Mouse (Mus musculus) kidney, postnatal 4 days (tissue): ENCODE data around the gene Lgr4.

Source experiments
- DNase-seq, 2 experiments: peaks; one replicate each; pipeline ENCODE4 v3.0.0; 2021; ENCODE audit warnings: mixed read lengths in 2 of 2

Gene Lgr4

DNA sequence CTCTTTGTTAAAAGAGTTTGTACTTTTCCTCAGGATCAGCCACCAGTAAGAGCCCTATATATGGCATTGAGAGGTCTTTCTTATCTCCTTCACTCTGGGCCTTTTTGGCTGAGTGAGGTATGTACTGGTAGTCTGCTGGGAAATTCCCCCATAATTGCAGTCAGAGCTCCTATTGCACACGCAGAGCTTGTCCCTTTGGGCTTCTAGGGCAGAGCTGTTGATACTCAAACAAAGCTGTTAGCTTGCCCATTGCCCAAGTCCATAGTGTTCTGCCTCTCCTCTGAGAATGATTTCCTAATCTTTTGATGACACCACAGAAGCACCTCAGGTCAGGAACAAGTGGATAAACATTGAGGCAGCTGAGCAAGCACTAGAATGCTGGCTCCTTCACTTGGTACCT lies 67.5 kb downstream of the Lgr4 start:
- no peak for DNase-seq

DNA sequence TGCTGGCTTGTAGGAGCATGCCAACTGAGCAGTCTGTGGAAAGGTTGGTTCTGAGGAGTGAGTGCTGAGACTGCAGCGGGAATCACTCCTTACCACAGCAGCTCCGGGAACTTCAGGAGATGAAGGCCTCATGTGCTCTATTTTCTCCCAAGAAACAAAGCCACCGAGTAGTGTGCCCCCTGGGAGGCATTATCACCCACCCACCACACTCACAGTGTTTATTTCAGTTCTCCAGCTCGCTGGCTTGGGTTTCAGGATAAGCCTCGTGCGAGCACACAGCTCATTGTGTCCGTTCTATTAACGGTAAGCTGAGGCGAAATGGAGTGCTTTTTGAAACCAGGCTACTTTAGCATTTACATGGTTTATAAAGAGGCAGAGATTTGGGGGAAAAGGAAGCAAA lies 68.1 kb downstream of the Lgr4 start:
- DNase-seq = no peak

DNA sequence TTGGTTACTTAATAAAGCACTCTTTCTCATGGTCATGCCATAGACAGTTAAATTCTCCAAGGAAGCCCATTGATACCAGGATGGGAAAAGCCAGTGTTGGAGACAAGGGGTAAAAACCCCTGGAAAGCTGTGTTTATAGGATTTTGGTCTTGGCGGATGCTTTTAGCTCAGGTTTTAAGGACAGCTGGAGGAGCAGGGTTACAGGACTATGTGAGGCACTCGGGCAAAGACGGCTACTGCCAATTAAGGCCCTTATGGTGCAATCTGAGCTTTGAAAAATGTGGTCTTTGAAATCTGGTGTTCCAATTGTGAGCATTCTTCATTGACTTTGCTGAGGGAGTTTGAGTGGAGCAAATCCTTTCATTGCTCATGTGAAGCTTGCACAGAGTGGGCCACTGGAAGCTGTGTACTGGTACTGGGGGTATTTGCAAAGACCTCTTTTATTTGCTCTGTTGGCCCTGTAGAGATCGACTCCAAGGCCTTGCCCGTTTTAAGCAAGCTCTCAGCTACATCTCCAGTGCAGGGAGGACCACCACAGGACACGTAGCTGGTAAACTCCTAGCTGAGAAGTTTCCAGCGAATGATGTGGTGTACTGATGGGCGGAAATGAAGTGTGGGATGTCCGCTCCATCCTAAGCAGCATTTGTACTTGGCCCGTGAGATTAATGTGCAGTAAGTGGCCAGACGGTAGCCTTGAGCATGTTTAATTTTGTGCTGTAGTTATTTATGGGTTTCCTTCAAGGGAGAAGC lies 68.8 kb downstream of the Lgr4 start:
- DNase-seq = no peak

DNA sequence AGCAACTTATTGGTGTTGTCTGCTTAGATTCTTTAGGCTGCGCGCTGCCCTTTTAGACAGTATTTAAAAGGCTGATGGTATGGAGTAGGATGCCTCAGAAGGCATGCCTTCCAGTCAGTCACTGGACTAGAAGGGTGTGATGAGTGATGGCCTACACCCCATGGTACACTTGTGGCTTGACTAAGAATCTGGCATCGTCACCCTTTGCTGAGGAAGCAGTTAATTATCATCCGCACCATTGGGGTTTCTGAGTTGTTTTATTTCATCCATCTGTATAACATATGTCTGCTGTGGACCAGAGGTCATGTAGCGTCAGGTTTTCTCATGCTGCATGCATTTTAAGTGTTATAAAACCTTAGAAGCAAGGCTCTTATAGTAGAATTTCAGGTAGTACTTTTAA lies 70.5 kb downstream of the Lgr4 start:
- no peak for DNase-seq

DNA sequence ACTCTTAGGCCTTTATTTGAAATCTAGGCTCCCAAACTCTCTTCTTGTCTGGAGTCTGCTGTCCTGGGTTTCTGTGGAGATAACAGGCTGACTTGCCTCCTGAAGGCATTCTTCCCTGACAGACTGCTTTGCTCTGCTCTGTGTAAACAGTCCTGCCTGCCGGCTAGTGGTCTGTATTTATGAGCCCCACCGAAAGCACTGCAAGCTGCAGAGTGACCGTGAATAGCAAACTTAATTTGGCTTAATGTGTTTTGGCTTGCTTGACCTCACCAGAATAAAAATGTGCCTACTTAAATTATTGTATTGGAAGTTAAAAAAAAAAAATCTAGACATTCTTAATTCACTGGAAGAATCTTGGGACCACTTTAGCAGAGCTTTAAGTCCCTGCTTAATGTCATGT lies 71.7 kb downstream of the Lgr4 start:
- peak; percentile 34 to 55 for DNase-seq

DNA sequence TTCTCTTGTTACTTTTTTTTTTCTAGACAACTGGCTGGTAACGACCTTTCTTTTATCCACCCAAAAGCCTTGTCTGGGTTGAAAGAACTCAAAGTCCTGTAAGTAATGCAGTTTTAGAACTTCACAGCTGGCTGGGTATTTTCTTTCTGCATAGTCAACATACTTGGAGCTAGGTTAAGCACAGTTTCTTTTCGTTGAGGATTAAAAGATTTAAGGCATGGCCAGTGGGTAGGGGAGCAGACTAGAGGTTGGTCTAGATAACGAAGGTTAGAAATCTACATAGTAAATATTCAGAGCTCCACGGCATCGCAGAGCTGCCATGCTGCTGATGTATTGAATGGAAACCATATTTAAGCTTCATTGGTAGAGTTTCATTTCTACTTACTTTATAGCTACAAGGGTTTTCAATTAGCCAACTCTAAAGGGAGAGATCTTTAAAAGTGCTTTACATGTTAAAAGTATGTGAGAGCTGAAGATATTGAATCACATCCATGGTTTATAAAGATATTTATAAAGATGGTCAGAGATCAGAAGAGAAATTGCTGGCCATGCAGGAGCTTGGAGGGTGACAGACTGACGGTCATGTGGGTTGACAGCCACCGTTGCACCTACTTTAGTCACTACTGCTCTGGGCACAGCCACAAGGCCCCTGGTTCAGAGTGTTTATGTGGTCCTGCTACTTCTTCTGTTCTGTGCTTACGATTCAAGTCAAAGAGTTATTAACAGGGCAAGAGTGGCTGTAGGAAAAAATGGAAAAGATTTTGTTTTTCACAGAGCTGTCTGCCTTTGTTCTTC lies 72.4 kb downstream of the Lgr4 start:
- DNase-seq = no peak

DNA sequence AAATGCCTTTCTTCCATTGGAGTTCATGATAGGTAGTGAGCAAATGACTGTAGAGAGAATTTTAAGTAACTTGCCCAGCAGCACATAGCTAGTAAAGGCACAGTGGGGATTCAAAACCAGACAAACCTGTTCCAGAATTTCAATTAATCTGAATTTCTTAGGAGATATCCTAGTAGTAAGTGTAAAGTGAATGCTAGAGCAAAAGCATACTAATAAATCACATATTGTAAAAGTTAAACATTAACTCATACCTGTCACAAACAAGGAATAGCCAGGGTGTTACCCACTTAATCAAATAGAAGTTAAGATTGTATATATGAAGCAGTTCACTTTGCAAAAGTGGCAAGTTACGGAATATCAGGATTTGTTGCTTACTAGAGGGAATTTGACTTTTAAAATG lies 74.3 kb downstream of the Lgr4 start:
- DNase-seq = no peak

DNA sequence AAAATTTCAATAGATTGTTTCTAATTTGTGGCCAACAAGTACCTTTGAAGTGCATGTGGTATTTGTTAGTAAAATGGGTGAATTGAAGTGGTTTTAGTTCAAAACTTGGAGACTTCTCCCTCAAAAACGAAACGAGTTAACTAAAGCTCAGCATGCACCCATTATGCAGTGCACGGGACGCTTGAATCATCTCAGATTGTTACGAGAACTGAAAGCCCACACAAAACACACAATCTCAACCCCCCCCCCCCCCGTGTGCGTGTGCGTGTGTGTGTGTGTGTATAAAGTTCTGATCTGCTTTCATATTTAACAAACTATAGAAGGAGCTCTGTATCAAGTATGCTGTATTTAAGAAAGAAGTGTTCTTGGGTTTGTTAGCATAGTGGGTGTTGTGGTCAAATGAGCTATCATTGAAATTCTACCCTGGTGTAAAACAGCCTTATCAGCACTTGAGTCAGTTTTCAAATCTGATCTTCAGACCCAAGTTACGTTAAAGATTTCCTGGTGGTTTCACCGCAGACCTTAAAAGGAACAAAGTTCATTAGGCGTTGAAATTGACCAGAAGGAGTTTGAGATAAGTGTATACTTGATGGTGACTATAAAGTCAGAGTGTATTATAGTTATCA lies 75.1 kb downstream of the Lgr4 start:
- DNase-seq = no peak

DNA sequence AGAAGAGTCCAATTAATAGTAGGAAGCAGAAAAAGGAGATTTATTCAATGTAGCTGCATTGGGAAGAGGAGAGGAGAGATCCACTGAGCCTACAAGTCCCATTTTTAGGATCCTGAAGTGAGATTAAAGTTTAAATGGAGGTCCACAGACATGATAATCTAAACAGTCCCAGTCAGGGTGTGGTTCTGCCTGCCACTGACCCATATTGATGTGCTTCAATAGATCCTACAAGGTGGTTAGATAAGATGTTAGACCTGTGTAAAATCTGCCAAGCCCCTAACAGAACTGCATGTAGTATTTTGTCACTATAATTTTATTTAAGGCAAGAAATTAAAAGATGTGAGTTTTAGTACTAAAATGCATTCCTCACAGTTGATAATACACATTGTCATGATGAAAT lies 76.0 kb downstream of the Lgr4 start:
- no peak for DNase-seq

DNA sequence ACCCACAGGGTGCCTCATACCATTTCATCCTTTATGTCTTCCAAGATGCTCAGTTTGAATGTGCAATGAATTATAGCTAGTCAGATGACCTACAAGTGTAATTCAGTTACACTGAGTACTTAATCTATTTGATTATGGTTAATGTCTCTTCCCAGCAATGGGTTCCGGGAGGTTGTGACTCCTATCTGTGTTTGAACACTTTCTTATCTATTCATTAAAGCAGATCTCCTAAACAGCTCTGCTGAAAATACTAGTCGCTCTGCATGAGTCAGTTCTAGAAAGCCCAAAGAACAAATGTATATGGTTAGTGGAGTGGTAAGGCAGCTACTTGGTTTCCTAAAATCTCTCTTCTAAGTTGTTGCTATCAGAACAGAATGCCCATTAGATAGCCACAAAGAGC lies 77.6 kb downstream of the Lgr4 start:
- no peak for DNase-seq

DNA sequence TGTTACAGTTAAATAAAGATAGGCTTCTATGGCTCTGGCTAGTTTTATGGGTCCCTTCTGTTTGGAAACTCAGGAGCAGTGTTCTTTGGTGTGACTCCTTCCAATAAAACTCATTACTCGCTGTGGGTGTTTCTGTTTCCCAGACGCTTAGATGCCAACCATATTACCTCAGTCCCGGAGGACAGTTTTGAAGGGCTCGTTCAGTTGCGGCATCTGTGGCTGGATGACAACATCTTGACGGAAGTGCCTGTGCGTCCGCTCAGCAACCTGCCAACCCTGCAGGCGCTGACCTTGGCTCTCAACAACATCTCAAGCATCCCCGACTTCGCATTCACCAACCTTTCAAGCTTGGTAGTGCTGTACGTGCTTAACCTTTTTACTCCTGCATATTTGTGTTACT lies 79.0 kb downstream of the Lgr4 start:
- no peak for DNase-seq

DNA sequence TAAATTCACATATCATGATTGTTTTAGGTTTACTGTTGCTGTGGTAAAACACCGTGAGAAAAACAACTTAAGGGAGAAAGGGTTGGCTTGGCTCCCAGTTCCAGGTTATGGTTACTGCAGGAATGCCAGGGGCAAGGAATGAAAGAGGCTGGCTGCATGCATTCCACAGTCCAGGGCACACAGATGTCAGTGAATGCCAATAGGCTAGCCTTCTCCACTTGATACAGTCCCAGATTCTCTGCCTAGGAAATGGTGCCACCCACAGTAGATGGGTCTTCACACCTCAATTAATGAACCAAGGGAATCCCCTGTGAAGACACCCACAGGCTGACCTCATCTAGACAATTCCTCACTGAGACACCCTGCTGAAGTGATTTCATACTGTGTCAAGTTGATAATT lies 87.2 kb downstream of the Lgr4 start:
- no peak for DNase-seq

DNA sequence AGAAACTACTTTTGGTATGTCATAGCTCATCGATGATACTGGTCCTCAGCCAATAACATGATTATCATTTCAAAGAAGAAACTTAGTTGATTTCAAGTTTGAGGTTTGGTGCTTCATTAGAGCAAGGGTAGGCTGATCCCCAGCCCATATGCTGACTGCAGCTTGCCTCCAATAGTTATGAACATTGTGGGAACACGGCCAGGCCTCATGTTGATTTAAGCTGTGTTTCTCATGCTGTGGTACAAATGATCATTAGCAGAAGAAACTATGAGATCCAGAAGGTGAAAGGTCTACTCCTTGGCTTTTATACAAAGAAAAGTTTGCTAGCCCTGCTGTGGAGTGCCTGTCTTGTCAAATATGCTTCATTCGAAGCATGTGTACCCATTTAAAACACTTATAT lies 87.7 kb downstream of the Lgr4 start:
- DNase-seq = no peak

DNA sequence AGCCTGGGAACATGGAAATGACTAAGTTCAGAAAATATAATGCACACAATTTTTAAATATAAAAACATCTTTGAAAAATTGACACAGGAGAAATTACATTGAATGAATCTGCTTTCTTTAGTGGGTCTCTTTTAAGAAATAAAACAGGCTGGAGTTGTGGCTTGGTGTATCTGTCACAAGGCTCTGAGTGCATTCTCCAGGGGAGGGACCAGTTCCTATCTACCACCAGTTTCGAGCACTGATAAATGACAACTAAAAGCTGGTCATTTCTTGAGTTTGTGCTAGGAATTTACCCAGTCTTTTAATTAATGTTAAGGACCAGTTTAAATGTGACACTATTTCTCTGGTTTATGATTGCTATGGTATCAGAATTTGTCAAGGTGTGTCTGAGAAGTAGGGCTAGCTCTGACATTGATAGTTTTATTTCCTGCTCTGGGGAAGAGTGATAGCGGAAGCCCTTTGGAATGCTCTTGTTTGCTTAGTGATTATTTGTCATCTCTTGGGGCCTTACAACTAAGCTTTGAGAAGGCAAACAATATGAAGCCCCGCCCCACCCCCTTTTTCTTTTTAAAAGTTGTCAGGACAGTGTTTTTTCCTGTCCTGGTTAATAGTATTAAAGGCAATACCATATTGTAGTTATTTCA lies 88.3 kb downstream of the Lgr4 start:
- no peak for DNase-seq

DNA sequence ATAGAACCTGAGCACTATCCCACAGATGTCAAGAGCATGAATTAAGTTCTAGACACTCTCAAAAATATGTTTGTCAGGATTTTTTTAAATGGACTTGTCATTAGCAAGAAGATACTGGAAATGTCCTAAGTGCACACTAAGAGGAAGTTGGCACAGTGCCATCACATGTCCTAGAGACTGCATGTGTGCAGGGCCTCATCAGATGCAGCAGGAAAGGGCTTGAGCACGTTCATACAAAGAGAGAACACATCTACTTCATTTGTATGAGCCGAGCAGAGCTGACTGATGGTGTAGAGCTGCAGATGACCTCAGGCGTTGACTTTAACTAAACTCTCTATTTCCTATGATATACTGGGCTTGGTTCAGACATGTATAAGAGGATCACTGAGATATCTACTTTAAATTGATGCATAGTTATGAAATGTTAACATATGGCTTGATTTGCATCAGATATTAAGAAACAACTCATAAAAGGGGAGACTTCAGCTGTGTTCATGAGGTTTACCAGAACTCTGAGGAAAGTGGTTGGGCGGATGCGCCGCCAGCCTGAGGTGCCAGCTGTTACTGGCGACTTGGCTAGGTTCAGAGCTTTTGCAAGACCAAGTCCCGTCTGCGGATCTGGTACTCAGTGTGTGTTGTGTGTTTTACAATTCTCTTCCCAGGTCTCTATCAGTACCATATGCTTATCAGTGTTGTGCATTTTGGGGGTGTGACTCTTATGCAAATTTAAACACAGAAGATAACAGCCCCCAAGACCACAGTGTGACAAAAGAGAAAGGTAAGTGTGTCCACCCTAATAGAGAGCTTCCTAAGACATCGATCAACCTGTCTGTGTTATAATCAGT lies 90.2 kb downstream of the Lgr4 start:
- no peak for DNase-seq

DNA sequence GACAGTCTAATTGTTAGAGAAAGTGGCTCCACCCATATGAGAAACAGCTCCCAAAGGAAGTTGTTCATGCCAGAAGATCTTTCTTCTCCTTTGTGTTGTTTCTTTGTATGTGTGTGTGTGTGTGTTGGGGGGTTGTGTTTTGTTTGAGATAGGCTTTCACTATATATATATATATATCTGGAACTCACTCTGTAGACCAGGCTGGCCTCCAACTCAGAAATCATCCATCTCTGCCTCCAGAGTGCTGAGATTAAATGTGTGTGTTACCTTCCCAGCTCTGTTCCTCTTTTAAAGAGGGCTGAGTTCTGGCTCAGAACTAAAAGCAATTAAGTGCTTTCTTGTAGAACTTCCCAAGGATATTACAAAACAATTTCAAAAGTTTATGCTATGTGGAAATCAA lies 92.0 kb downstream of the Lgr4 start:
- no peak for DNase-seq

DNA sequence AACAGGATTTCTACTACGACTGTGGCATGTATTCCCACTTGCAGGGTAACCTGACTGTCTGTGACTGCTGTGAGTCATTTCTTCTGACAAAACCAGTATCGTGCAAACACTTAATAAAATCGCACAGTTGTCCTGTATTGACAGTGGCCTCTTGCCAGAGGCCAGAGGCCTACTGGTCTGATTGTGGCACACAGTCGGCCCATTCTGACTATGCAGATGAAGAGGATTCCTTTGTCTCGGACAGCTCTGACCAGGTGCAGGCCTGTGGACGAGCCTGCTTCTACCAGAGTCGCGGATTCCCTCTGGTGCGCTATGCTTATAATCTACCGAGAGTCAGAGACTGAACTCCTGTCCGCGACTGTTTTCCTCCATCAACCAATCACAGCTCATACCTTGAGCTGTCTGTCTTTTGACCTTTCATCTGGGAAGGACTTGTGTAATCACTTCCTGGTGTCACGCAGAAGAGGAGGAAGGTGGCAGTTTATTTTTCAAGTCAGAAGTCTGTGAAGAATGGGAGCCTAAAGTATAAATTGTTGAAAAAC lies 94.8 kb downstream of the Lgr4 start:
- DNase-seq = no peak

DNA sequence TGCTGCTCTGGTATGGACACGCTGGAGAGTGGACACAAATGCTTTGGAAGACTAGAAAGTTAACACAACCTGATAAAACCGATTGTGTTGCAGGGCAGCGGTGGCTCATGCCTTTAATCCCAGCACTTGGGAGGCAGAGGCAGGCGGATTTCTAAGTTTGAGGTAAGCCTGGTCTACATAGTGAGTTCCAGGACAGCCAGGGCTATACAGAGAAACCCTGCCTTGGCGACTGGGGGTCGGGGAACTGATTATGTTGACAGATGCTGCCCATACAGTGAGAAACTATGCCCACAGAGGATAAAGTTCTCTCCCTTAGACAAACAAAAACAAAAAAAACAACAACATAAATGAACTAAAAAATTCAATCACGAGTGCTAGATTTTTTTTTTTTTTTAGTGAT lies 99.6 kb downstream of the Lgr4 start:
- DNase-seq = peak in 1 of 2 experiments; percentile 22

DNA sequence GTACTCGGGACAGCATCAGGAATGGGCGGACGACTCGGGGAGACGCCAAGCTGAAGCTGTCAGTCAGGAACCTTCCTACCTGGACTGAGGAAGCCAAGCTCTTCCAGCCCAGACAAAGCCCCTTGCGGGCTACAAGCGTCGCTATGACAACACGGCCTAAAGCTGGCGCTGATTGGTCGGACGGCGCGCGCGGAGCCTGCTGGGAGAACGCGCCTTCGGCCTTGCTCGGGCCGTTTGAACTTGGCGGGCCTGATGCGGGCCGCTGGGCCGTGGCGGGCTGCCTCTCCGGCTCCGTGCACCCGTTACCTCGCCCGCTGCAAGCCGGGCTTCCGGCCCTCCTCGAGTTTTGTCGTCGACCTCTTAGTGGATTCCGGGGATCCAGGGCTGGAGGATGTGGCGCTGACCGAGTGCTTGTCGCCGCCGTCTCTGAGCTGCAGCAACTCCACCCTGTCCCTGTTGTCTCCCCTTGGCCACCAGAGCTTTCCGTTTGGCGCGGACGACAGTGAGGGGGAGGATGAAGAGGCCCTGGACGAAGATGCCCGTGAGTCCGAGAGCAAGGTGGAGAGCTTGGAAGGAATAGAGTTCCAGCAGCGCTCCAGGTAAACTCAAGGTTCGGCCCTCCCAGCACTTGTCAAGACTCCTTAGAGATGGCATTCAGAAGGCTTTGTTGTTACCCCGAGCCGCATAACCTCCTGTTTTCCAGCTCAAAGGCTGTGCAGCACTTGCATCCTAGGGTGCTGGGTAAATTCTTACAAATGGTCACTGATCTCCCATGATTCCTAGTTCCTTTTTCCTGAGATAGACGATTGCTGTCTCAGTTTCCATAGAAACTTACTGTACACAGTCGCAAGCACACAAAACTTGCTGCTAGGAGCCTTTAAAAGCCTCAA lies 100.4 kb downstream of the Lgr4 start, which contains the start of gene Ccdc34:
TSS of gene Ccdc34 (plus strand) at position 202 of the 890 bp plus-strand sequence.
- DNase-seq = peak; percentile 94 to 96

DNA sequence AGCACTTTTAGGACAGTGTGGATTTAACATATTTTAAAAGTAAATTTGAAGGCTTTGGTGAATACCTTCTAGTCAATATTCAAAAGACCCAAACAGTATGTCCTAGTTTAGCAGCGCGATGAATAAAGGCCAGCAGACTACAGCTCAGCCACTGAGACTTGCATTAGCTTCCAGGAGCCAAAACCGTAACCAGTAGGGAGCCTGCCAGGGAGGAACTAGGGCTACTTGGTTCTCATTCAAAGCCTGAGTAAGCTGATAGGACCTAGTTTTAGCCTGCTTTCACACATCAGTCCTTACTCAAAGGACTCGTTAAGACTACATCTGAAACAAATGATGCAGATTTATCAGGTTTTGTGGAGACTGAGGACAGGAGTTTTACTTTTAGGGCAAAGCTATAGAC lies 102.2 kb downstream of the Lgr4 start:
- DNase-seq = no peak

DNA sequence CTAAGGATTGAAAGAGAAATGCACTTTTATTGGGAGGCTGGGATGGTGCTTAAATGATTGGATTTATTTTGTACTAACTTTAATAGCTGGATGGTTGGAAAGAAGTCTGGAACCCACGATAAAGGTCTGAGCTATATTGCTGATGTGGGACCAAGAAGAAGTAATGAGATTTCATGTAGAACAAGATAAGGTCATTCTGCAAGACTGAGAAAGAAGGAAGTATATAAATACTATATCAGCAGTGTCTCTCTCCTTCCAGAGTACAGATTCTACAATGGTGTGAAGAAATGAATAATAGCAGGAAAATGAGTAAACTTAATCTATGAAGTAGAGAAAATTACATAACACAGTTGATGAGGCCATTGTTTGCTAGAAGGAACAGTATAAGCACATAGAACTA lies 103.0 kb downstream of the Lgr4 start:
- no peak for DNase-seq
